Mouse (Mus musculus): ENCODE data around the gene Cd19. TPM values are rescaled to one million over a fixed set of nuclear protein-coding genes. Genes with fewer than 3 reads are reported as not detected.

The Cd19 gene
- polyA plus RNA-seq (2014; fragmentation: Nextera tagmentation; extraction: Ambion mirVana) = not detected in 2 replicates

DNA sequence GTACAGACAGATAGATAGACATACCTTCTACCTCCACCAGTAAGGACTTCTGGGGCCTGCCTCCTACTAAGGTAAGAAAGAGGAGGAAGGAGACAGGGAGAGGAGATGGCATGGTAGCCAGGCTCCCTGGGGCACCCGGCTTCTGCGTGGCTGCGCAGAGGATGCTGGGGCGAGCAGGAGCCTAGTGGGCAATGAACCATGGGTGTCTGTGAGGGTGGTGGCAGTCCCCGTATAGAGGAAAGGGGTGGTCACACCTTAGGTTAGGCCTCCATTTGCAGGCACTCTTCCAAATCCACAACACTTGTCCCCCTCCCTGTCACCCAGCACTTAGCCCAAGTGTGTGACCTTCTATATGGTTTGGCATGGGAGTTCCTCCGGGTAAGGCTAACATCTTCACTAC, at the start of gene Cd19:
TSS of gene Cd19 (minus strand) at position 165 of the 400 bp plus-strand sequence.
- DNase-seq (ENCODE audit: low spot score) (no peak), ATAC-seq (ENCODE audit: low FRiP score) (no peak)
- Histone ChIP-seq H3K27ac (no peak within 1 kb of the TSS), H3K4me2 (replicated peaks) (no peak within 1 kb of the TSS), H3K27me3 (ENCODE audit: control insufficient read depth, insufficient read depth, low read length) (no peaks in the 10 kb centered on the region), H3K9me3 (ENCODE audit: control insufficient read depth, low read length) (no peaks in the 10 kb centered on the region), H3K36me3 (replicated peaks; ENCODE audit: control insufficient read depth, insufficient read depth) (no peaks in the 10 kb centered on the region), H3K4me1 (replicated peaks; ENCODE audit: control insufficient read depth, insufficient read depth, low read length) (no peaks in the 10 kb centered on the region), H3K9ac (no peak within 1 kb of the TSS), H3K4me3 (replicated peaks; ENCODE audit: low read length) (no peak within 1 kb of the TSS)
- 90% methylated on average over 6 of the region's 6 CpGs for WGBS

DNA sequence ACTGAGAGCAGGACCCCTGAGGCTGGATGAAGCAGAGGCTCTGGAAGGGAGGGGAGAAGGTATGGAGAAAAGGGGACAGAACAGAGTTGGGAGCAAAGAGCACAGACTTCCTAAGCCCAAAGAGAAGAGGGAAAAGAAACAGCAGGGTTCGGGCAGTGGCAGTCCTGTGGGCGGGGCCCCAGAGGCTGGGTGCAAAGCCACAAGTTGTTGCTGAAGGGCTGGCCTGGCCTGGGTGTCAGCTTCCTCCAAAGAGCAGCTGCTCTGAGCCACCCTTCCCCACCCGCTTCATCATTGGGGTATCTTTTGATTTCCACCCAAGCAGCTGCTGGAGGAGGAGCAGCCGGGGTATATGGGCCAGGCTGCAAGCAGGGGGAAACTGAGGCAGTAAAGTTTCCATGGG, 49.4 kb upstream of the Cd19 start:
- 65% methylated on average over 4 of the region's 4 CpGs for WGBS
- no peak overlapping the region for H3K9ac ChIP-seq
- no peak for ATAC-seq (ENCODE audit: low FRiP score)

DNA sequence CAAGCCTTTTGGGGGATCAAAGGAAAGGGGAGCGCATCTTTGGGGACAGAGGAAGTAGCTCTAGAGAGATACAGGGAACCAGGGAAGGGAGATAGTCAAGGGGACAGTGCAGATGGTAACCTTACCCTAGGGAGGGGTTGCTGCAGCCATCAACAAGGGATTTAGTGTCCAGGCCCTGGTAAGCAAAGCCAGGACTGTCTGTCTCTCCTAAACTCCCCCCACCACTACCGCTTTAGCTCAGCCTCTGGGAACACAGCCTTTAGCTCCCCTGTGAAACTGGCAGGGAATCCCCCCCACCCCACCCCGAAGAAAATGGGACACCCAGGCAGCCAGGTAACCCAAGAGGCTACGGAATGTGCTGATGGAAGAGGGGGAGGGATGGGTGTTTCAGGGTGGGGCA, 48.9 kb upstream of the Cd19 start:
- no peak overlapping the region for H3K4me3 ChIP-seq (replicated peaks; ENCODE audit: low read length)
- WGBS = 74% methylated on average over 4 of the region's 4 CpGs
- H3K9ac ChIP-seq = no peak overlapping the region
- H3K9me3 ChIP-seq (ENCODE audit: control insufficient read depth, low read length) = no peaks in the 10 kb centered on the region
- no peak overlapping the region for H3K27ac ChIP-seq
- no peak for DNase-seq (ENCODE audit: low spot score)
- H3K4me1 ChIP-seq (replicated peaks; ENCODE audit: control insufficient read depth, insufficient read depth, low read length) = no peaks in the 10 kb centered on the region
- H3K36me3 ChIP-seq (replicated peaks; ENCODE audit: control insufficient read depth, insufficient read depth) = peaks cover 25% of the 10 kb centered on the region
- no peak for ATAC-seq (ENCODE audit: low FRiP score)
- H3K27me3 ChIP-seq (ENCODE audit: control insufficient read depth, insufficient read depth, low read length) = no peaks in the 10 kb centered on the region
- H3K4me2 ChIP-seq (replicated peaks) = no peak overlapping the region

More for the DNA sequence above, 49.4 kb upstream of the Cd19 start:
- Histone ChIP-seq H3K27me3 (ENCODE audit: control insufficient read depth, insufficient read depth, low read length) (no peaks in the 10 kb centered on the region), H3K4me2 (replicated peaks) (no peak overlapping the region), H3K9me3 (ENCODE audit: control insufficient read depth, low read length) (no peaks in the 10 kb centered on the region), H3K36me3 (replicated peaks; ENCODE audit: control insufficient read depth, insufficient read depth) (peaks cover 31% of the 10 kb centered on the region), H3K4me3 (replicated peaks; ENCODE audit: low read length) (no peak overlapping the region), H3K27ac (no peak overlapping the region), H3K4me1 (replicated peaks; ENCODE audit: control insufficient read depth, insufficient read depth, low read length) (no peaks in the 10 kb centered on the region)
- DNase-seq (ENCODE audit: low spot score) = no peak

DNA sequence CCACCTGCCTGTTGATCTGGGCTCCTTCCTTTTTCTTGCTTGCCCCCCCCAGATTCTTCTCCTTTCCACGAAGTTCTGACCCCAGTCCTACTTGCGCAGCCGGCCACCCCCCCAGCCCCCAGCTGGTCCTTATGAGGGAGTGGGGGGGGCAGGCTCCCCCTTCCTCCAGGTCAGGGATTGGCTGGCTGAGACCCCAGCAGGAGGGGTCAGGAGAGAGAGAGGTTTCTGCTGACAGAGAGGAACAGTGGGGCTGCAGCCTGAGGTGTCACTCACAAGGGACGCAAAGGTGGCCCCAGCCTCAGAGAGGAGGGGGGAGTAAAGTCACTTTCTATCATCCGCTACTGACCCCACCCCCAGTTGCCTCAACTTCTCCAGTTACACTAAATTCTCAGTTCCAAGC, 48.3 kb upstream of the Cd19 start, which contains the start of gene Atp2a1:
TSS of gene Atp2a1 (minus strand) at position 105 of the 400 bp plus-strand sequence.
- no peaks in the 10 kb centered on the region for H3K4me1 ChIP-seq (replicated peaks; ENCODE audit: control insufficient read depth, insufficient read depth, low read length)
- no peak within 1 kb of the TSS for H3K4me2 ChIP-seq (replicated peaks)
- H3K27ac ChIP-seq = no peak within 1 kb of the TSS
- no peak within 1 kb of the TSS for H3K9ac ChIP-seq
- 51% methylated on average over 5 of the region's 5 CpGs for WGBS
- H3K4me3 ChIP-seq (replicated peaks; ENCODE audit: low read length) = no peak within 1 kb of the TSS
- peaks cover 20% of the 10 kb centered on the region for H3K36me3 ChIP-seq (replicated peaks; ENCODE audit: control insufficient read depth, insufficient read depth)
- DNase-seq (ENCODE audit: low spot score) (no peak), ATAC-seq (ENCODE audit: low FRiP score) (no peak)
- H3K27me3 ChIP-seq (ENCODE audit: control insufficient read depth, insufficient read depth, low read length) = no peaks in the 10 kb centered on the region
- no peaks in the 10 kb centered on the region for H3K9me3 ChIP-seq (ENCODE audit: control insufficient read depth, low read length)

DNA sequence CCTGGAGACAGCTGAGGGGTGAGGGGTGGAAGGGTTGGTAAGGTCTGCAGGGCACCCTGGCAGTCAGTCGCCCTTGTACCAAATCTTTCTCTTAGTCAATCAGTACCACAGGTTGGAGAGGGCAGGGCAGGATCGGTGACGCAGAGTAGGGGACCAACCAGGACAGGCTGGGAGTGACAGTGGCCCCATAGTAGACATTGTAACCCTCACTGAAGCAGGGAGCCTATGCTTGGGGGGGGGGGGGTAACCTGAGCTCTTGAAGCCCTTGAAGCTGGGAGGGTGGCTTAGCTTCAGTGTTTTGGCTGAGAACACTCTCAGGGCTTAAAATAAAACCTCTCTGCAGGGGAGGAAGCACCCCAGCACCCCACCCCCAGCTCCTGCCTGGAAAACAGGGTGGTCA, 46.9 kb upstream of the Cd19 start:
- Histone ChIP-seq H3K36me3 (replicated peaks; ENCODE audit: control insufficient read depth, insufficient read depth) (peaks cover 6% of the 10 kb centered on the region), H3K9ac (no peak overlapping the region), H3K4me1 (replicated peaks; ENCODE audit: control insufficient read depth, insufficient read depth, low read length) (no peaks in the 10 kb centered on the region), H3K4me2 (replicated peaks) (no peak overlapping the region), H3K27me3 (ENCODE audit: control insufficient read depth, insufficient read depth, low read length) (no peaks in the 10 kb centered on the region), H3K4me3 (replicated peaks; ENCODE audit: low read length) (no peak overlapping the region), H3K9me3 (ENCODE audit: control insufficient read depth, low read length) (no peaks in the 10 kb centered on the region), H3K27ac (no peak overlapping the region)
- no peak for ATAC-seq (ENCODE audit: low FRiP score)
- WGBS = 69% methylated on average over 3 of the region's 3 CpGs
- no peak for DNase-seq (ENCODE audit: low spot score)

DNA sequence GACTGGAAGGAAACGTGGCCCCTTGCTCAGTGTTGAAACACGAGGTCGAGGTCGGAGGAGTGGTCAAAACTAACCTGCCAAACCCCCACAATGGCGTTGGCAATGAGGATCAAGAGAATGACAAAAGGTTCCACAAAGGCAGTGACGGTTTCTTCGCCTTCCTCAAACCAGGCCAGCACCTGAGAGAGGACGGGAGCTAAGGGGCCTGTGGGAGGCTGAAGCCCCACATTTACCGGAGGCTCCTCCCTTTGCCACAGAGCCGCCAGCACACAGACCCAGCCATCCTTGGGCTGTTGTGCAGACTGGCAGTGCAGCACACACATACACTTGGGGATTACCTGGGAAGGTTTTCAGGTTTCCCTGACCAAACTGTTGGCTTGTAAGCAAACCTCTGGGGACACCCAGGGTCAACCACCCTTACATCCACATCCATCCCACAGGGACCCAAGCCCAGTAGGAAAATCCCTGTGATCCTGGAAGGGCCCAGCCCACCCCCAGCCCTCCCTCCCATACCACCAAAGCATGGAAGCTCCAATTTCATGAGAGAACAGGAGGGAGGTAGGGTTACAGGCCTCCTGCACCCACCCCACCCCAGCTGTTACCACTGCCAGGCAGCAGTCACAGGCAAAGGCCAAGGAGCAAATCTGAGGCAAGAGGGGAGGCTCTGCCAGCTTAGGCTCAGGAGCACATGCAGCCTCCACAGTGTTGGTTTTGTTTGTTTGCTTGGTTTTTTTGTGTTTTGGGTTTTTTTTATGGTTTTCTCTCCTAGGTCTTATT, 46.1 kb upstream of the Cd19 start:
- Histone ChIP-seq H3K4me2 (replicated peaks) (no peak overlapping the region), H3K27me3 (ENCODE audit: control insufficient read depth, insufficient read depth, low read length) (no peaks in the 10 kb centered on the region), H3K36me3 (replicated peaks; ENCODE audit: control insufficient read depth, insufficient read depth) (no peaks in the 10 kb centered on the region; the same call in 1 of the 2 replicates), H3K27ac (no peak overlapping the region), H3K9me3 (ENCODE audit: control insufficient read depth, low read length) (no peaks in the 10 kb centered on the region), H3K9ac (no peak overlapping the region), H3K4me3 (replicated peaks; ENCODE audit: low read length) (no peak overlapping the region), H3K4me1 (replicated peaks; ENCODE audit: control insufficient read depth, insufficient read depth, low read length) (no peaks in the 10 kb centered on the region)
- WGBS = 55% methylated on average over 10 of the region's 10 CpGs
- ATAC-seq (ENCODE audit: low FRiP score) (no peak), DNase-seq (ENCODE audit: low spot score) (no peak)

DNA sequence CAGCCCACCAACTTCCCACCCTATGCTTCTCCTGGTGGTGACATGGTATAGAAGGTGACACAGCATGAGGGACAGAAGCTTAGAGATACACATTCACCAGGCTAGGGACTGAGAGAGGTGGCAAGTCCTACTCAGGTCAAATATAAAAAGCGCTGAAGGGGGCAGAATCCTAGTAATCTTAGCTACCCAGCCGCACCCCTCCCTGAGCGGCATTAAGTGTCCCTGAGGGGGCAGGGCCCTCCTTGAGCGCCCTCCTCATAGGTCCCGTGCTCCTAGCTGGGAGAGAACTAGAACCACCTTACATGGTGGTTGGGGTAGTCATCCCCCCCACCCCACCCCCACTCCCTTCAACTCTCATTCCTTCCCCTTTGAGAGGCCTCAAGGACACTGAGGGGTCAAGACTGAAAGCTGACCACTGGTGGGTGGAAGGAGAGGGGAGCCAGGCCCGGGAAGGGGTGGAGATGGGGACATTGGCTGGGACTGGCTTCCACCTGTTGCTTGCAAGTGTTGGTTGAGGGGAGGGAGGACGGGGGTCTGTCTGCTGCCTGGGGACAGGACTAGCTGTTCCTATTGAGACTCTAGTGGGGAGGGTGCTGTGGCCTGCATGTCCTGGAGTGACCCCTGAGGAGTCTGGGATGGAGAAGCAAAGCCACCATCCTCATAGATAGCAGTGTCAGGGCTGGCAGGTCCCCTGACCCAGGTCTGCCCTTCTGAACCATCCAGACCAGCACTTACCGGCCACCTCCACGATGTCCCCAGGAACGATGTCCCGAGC, 44.3 kb upstream of the Cd19 start:
- no peaks in the 10 kb centered on the region for H3K4me1 ChIP-seq (replicated peaks; ENCODE audit: control insufficient read depth, insufficient read depth, low read length)
- no peak overlapping the region for H3K9ac ChIP-seq
- H3K36me3 ChIP-seq (replicated peaks; ENCODE audit: control insufficient read depth, insufficient read depth) = no peaks in the 10 kb centered on the region
- H3K9me3 ChIP-seq (ENCODE audit: control insufficient read depth, low read length) = no peaks in the 10 kb centered on the region
- H3K27ac ChIP-seq = no peak overlapping the region
- no peak for DNase-seq (ENCODE audit: low spot score)
- no peaks in the 10 kb centered on the region for H3K27me3 ChIP-seq (ENCODE audit: control insufficient read depth, insufficient read depth, low read length)
- no peak overlapping the region for H3K4me2 ChIP-seq (replicated peaks)
- H3K4me3 ChIP-seq (replicated peaks; ENCODE audit: low read length) = no peak overlapping the region
- 87% methylated on average over 11 of the region's 11 CpGs for WGBS
- no peak for ATAC-seq (ENCODE audit: low FRiP score)

DNA sequence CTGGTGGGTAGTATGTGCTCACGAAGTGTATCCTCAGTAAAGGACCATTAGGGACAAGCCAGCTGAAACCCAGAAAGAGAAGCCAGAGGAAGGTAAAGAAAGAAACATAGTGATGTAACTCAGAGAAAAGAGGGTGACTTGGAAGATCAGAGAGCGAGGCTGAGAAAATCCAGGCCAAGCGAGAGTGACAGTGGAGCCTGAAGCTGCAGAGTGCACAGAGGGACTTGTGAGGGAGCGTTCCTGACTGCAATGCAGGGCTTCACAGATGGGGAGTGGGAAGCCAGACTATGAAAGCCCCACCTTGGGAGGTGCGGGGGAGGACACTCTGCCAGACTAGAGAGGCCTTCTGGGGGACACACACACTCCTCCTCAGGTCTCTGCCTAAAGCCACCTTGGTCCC, 43.5 kb upstream of the Cd19 start:
- ATAC-seq (ENCODE audit: low FRiP score) = no peak
- no peak overlapping the region for H3K27ac ChIP-seq
- WGBS = 75% methylated on average over 5 of the region's 5 CpGs
- H3K9ac ChIP-seq = no peak overlapping the region
- H3K4me1 ChIP-seq (replicated peaks; ENCODE audit: control insufficient read depth, insufficient read depth, low read length) = no peaks in the 10 kb centered on the region
- DNase-seq (ENCODE audit: low spot score) = no peak
- H3K4me2 ChIP-seq (replicated peaks) = no peak overlapping the region
- no peaks in the 10 kb centered on the region for H3K36me3 ChIP-seq (replicated peaks; ENCODE audit: control insufficient read depth, insufficient read depth)
- no peak overlapping the region for H3K4me3 ChIP-seq (replicated peaks; ENCODE audit: low read length)
- no peaks in the 10 kb centered on the region for H3K27me3 ChIP-seq (ENCODE audit: control insufficient read depth, insufficient read depth, low read length)
- no peaks in the 10 kb centered on the region for H3K9me3 ChIP-seq (ENCODE audit: control insufficient read depth, low read length)

DNA sequence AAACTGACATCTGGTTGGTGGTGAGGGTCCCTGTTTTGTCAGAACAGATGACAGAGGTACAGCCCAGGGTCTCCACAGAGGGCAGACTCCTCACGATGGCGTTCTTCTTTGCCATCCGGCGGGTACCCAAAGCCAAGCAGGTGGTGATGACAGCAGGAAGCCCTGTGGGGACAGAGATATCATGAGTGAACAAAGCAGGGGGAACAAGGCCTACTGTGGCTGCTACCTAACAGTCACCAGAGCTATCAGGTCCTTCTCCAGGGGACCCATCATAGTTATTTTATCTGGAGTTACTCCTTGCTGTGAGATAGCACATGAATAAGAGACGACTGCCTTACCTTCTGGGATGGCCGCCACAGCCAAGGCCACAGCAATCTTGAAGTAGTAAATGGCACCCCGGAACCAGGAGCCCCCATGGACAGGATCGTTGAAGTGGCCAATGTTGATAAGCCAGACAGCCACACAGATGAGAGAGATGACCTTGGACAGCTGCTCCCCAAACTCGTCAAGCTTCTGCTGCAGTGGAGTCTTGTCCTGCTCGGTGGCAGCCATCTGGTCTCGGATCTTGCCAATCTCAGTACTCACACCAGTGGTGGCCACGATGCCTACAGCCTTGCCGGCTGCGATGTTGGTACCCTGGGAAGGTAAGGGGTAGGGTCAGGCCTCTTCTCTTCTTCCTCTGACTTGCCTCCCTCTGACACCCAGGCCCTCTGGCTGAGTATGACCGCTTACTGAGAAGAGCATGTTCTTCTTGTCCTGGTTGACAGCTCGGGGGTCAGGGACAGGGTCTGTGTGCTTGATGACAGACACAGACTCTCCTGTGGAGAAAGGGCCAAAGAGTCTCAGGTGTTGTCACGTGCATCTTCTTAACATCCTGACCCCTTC, 41.9 kb upstream of the Cd19 start:
- ATAC-seq (ENCODE audit: low FRiP score) (no peak), DNase-seq (ENCODE audit: low spot score) (no peak)
- Histone ChIP-seq H3K27ac (no peak overlapping the region), H3K36me3 (replicated peaks; ENCODE audit: control insufficient read depth, insufficient read depth) (no peaks in the 10 kb centered on the region), H3K27me3 (ENCODE audit: control insufficient read depth, insufficient read depth, low read length) (no peaks in the 10 kb centered on the region), H3K4me2 (replicated peaks) (no peak overlapping the region), H3K4me3 (replicated peaks; ENCODE audit: low read length) (no peak overlapping the region), H3K4me1 (replicated peaks; ENCODE audit: control insufficient read depth, insufficient read depth, low read length) (no peaks in the 10 kb centered on the region), H3K9ac (no peak overlapping the region), H3K9me3 (ENCODE audit: control insufficient read depth, low read length) (no peaks in the 10 kb centered on the region)
- WGBS = 88% methylated on average over 17 of the region's 17 CpGs
